Mouse (Mus musculus): ENCODE results near the gene Zscan12. TPM values are rescaled to one million over a fixed set of nuclear protein-coding genes. Genes with fewer than 3 reads are reported as not detected.

Gene Zscan12
- polyA plus RNA-seq, 1 experiment from 2014 or later: 6.4 TPM

GRCm38 (mm10) chr13:21417298-21418010, 54.8 kb downstream of the Zscan12 start:
- TF ChIP-seq CTCF (IDR thresholded peaks at IDR 0.05): no peak
- no peak for TF ChIP-seq EP300 (IDR thresholded peaks at IDR 0.05)
- WGBS: 80% methylated on average over 6 of the region's 6 CpGs
- ATAC-seq (no peak), DNase-seq (ENCODE audit: low spot score) (no peak)
- no peak overlapping the region for H3K27ac ChIP-seq (ENCODE audit: low read length)
- H3K36me3 ChIP-seq (ENCODE audit: insufficient read depth, low read length): no peaks in the 10 kb centered on the region
- H3K4me3 ChIP-seq (ENCODE audit: low read depth, low read length): no peak overlapping the region
- no peaks in the 10 kb centered on the region for H3K9me3 ChIP-seq (ENCODE audit: low read length)
- H3K27me3 ChIP-seq (replicated peaks; ENCODE audit: insufficient read depth, low read length): no peaks in the 10 kb centered on the region
- no peak overlapping the region for H3K4me2 ChIP-seq (replicated peaks; ENCODE audit: low read depth, low read length)
- no peaks in the 10 kb centered on the region for H3K4me1 ChIP-seq (ENCODE audit: insufficient read depth, low read depth, low read length)
- H3K9ac ChIP-seq (replicated peaks; ENCODE audit: low read depth): no peak overlapping the region

- 43% methylated on average over 6 of the region's 6 CpGs for WGBS
- Histone ChIP-seq H3K9me3 (ENCODE audit: low read length) (no peaks in the 10 kb centered on the region), H3K36me3 (ENCODE audit: insufficient read depth, low read length) (no peaks in the 10 kb centered on the region), H3K9ac (replicated peaks; ENCODE audit: low read depth) (no peak overlapping the region), H3K27me3 (replicated peaks; ENCODE audit: insufficient read depth, low read length) (no peaks in the 10 kb centered on the region), H3K27ac (ENCODE audit: low read length) (no peak overlapping the region), H3K4me1 (ENCODE audit: insufficient read depth, low read depth, low read length) (no peaks in the 10 kb centered on the region), H3K4me2 (replicated peaks; ENCODE audit: low read depth, low read length) (no peak overlapping the region), H3K4me3 (ENCODE audit: low read depth, low read length) (no peak overlapping the region)
- TF ChIP-seq CTCF (IDR thresholded peaks at IDR 0.05) (no peak), EP300 (IDR thresholded peaks at IDR 0.05) (no peak)
- DNase-seq (ENCODE audit: low spot score) (no peak), ATAC-seq (no peak)
These were observed 56.2 kb downstream of the Zscan12 start for GRCm38 (mm10) chr13:21418865-21419264.

Small RNAs within 50 kb of the gene (microRNA-seq; reads per million reads assigned to microRNA genes)
- not detected for gene Mir6942

Other genes starting within 250 kb of the Zscan12 start
- not detected in 2 replicates for gene Olfr263, start 233.2 kb upstream of the Zscan12 start, polyA plus RNA-seq (2015; fragmentation: Nextera tagmentation; extraction: Ambion mirVana)
- not detected in 2 replicates for gene Olfr1368, start 217.0 kb upstream of the Zscan12 start, polyA plus RNA-seq (2015; fragmentation: Nextera tagmentation; extraction: Ambion mirVana)
- 61.2 and 63.3 TPM in 2 replicates for gene Trim27, start 183.4 kb upstream of the Zscan12 start, polyA plus RNA-seq (2015; fragmentation: Nextera tagmentation; extraction: Ambion mirVana)
- not detected in 2 replicates for gene Gpx5, start 70.1 kb upstream of the Zscan12 start, polyA plus RNA-seq (2015; fragmentation: Nextera tagmentation; extraction: Ambion mirVana)
- 0.21 and 0.27 TPM in 2 replicates for gene Gpx6, start 50.7 kb upstream of the Zscan12 start, polyA plus RNA-seq (2015; fragmentation: Nextera tagmentation; extraction: Ambion mirVana)
- not detected in 2 replicates for gene Olfr1367, start 15.9 kb upstream of the Zscan12 start, polyA plus RNA-seq (2015; fragmentation: Nextera tagmentation; extraction: Ambion mirVana)
- 46.3 and 54.3 TPM in 2 replicates for gene Zkscan3, start 39.9 kb downstream of the Zscan12 start, polyA plus RNA-seq (2015; fragmentation: Nextera tagmentation; extraction: Ambion mirVana)
- gene Pgbd1, start 78.2 kb downstream of the Zscan12 start, polyA plus RNA-seq (2015; fragmentation: Nextera tagmentation; extraction: Ambion mirVana): 0.87 TPM in 2 replicates
- 30.2 and 33.0 TPM in 2 replicates for gene Zscan26, start 90.9 kb downstream of the Zscan12 start, polyA plus RNA-seq (2015; fragmentation: Nextera tagmentation; extraction: Ambion mirVana)
- gene Nkapl, start 105.7 kb downstream of the Zscan12 start, polyA plus RNA-seq (2015; fragmentation: Nextera tagmentation; extraction: Ambion mirVana): 9.1 and 10.5 TPM in 2 replicates
- 5.1 and 5.2 TPM in 2 replicates for gene Zkscan4, start 116.1 kb downstream of the Zscan12 start, polyA plus RNA-seq (2015; fragmentation: Nextera tagmentation; extraction: Ambion mirVana)
- gene Gm10065, start 116.6 kb downstream of the Zscan12 start, polyA plus RNA-seq (2015; fragmentation: Nextera tagmentation; extraction: Ambion mirVana): not detected in 2 replicates
- gene AK157302, start 132.4 kb downstream of the Zscan12 start, polyA plus RNA-seq (2015; fragmentation: Nextera tagmentation; extraction: Ambion mirVana): 0.31 and 0.39 TPM in 2 replicates
- 3.3 and 5.8 TPM in 2 replicates for gene Gm11273, start 138.6 kb downstream of the Zscan12 start, polyA plus RNA-seq (2015; fragmentation: Nextera tagmentation; extraction: Ambion mirVana)
- 3.1 and 3.4 TPM in 2 replicates for gene Zkscan8, start 168.3 kb downstream of the Zscan12 start, polyA plus RNA-seq (2015; fragmentation: Nextera tagmentation; extraction: Ambion mirVana)
- gene Olfr1366, start 180.0 kb downstream of the Zscan12 start, polyA plus RNA-seq (2015; fragmentation: Nextera tagmentation; extraction: Ambion mirVana): 0.06 TPM in 1 of 2 replicates, not detected in the other
- 0.05 TPM in 1 of 2 replicates, not detected in the other for gene Olfr1535, start 197.1 kb downstream of the Zscan12 start, polyA plus RNA-seq (2015; fragmentation: Nextera tagmentation; extraction: Ambion mirVana)
- gene Olfr1364, start 218.9 kb downstream of the Zscan12 start, polyA plus RNA-seq (2015; fragmentation: Nextera tagmentation; extraction: Ambion mirVana): not detected in 2 replicates